Mouse (Mus musculus) bone marrow macrophage, adult 2 months (primary cell): ENCODE results near the gene H6pd.

Source experiments
- CTCF ChIP-seq: IDR thresholded peaks from 2 replicates; pipeline ENCODE4 v1.5.1; 2012; ENCODE audit warnings: low read depth, mild to moderate bottlenecking, low read length, moderate library complexity
- POLR2A ChIP-seq: IDR thresholded peaks from 2 replicates; pipeline ENCODE4 v1.6.1; 2012; ENCODE audit warnings: mild to moderate bottlenecking, low read depth, low read length, borderline replicate concordance

DNA sequence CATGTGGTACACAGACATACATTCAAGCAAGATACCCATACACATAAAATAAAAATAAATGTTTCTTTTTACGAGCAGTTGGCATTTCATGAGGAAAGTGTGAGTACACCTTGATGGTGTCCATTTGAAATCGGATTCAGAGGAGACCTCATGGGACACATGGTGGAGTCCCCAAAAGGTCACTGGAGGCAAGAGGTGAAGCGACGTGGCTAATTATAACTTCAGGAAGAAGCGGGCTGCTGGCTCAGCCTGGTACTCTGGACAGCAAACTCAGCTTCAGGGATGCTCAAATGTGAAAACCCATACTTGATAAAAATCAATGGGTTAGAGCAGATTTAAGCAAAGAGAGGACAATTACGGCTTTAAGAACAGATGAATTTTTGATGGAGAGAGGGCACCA lies 20.5 kb downstream of the H6pd start:
- TF ChIP-seq POLR2A (no peak), CTCF (no peak)
